Mouse (Mus musculus): ENCODE data around the gene Smpd1. TPM values are rescaled to one million over a fixed set of nuclear protein-coding genes. Genes with fewer than 3 reads are reported as not detected.

Smpd1 gene
- polyA plus RNA-seq, 1 experiment from 2014 or later = 47.8 TPM

DNA sequence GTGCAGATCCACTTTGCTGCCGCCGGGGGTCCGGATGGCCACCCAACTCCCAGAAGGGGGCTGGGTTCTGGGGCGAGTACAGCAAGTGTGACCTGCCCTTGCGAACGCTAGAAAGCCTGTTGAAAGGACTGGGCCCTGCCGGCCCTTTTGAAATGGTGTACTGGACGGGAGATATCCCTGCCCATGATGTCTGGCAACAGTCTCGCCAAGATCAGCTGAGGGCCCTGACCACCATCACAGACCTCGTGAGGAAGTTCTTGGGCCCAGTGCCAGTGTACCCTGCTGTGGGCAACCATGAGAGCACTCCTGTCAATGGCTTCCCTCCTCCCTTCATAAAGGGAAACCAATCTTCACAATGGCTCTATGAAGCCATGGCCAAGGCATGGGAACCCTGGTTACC lies 1.4 kb downstream of the Smpd1 start:
- 81% methylated on average over 10 of the region's 10 CpGs for whole genome bisulfite sequencing
- Histone ChIP-seq H3K27me3 (ENCODE audit: control insufficient read depth, insufficient read depth, low read depth, low read length) (no peaks in the 10 kb centered on the region), H3K36me3 (ENCODE audit: control insufficient read depth, insufficient read depth, low read length) (peaks cover 7% of the 10 kb centered on the region), H3K9me3 (ENCODE audit: control insufficient read depth, low read length) (no peaks in the 10 kb centered on the region), H3K4me3 (ENCODE audit: low read length) (no peak overlapping the region), H3K9ac (ENCODE audit: low read length) (no peak overlapping the region), H3K4me2 (ENCODE audit: low read depth, low read length) (no peak overlapping the region), H3K27ac (ENCODE audit: low read length) (no peak overlapping the region), H3K4me1 (replicated peaks; ENCODE audit: control insufficient read depth, insufficient read depth, low read length) (peaks cover 11% of the 10 kb centered on the region; the same call in 1 of the 2 replicates)
- no peak for ATAC-seq (ENCODE audit: low read depth)

DNA sequence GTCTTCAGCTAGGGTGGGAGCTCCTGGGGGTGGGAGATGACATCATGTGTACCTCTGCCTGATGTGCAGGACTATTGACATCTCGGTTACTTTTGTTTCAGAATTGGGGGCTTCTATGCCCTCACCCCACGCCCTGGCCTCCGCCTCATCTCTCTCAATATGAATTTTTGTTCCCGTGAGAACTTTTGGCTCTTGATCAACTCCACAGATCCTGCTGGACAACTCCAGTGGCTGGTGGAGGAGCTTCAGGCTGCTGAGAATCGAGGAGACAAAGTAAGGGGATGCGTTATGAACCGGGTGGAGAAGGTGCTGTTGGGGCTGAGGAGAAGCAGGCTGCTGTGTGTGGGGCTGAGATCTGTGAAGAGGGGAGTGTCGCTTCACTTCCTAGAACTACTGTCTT lies 2.2 kb downstream of the Smpd1 start:
- no peaks in the 10 kb centered on the region for H3K27me3 ChIP-seq (ENCODE audit: control insufficient read depth, insufficient read depth, low read depth, low read length)
- no peaks in the 10 kb centered on the region for H3K9me3 ChIP-seq (ENCODE audit: control insufficient read depth, low read length)
- H3K4me2 ChIP-seq (ENCODE audit: low read depth, low read length) = no peak overlapping the region
- peaks cover 7% of the 10 kb centered on the region for H3K36me3 ChIP-seq (ENCODE audit: control insufficient read depth, insufficient read depth, low read length)
- H3K4me3 ChIP-seq (ENCODE audit: low read length) = no peak overlapping the region
- ATAC-seq (ENCODE audit: low read depth) = no peak
- 75% methylated on average over 8 of the region's 8 CpGs for WGBS
- no peak overlapping the region for H3K27ac ChIP-seq (ENCODE audit: low read length)
- H3K4me1 ChIP-seq (replicated peaks; ENCODE audit: control insufficient read depth, insufficient read depth, low read length) = peaks cover 11% of the 10 kb centered on the region; the same call in 1 of the 2 replicates
- H3K9ac ChIP-seq (ENCODE audit: low read length) = no peak overlapping the region

DNA sequence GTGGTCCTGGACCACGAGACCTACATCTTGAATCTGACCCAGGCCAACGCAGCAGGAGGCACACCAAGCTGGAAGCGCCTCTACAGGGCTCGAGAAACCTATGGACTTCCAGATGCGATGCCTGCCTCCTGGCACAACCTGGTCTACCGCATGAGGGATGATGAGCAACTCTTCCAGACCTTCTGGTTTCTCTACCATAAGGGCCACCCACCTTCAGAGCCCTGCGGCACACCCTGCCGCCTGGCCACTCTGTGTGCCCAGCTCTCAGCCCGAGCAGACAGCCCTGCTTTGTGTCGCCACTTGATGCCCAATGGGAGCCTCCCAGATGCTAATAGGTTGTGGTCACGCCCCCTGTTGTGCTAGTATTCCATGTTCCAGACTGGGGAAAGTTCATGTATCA lies 3.5 kb downstream of the Smpd1 start:
- ATAC-seq (ENCODE audit: low read depth) = no peak
- H3K9me3 ChIP-seq (ENCODE audit: control insufficient read depth, low read length) = no peaks in the 10 kb centered on the region

DNA sequence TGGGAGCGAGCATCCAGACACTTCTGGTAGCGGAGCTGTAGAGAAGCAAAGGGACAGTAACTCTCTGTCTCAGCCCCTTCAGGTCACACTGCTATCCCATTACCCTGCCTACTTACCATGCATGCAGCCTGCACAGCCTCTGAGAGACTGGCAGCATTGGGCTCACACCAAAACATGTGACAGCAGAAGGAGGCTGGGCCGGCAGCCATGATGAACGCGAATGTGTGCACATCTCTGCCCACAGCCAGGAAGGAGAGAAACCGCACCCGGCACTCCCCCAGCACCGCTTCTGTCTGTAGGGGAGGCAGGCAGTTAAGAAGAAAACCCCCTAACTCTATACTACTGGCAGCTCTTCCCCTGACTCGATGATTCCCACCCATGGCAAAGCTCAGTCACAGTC lies 4.9 kb downstream of the Smpd1 start:
- no peaks in the 10 kb centered on the region for H3K9me3 ChIP-seq (ENCODE audit: control insufficient read depth, low read length)
- H3K4me1 ChIP-seq (replicated peaks; ENCODE audit: control insufficient read depth, insufficient read depth, low read length) = peaks cover 9% of the 10 kb centered on the region; the same call in 1 of the 2 replicates
- no peak overlapping the region for H3K27ac ChIP-seq (ENCODE audit: low read length)
- no peaks in the 10 kb centered on the region for H3K27me3 ChIP-seq (ENCODE audit: control insufficient read depth, insufficient read depth, low read depth, low read length)
- 84% methylated on average over 9 of the region's 9 CpGs for WGBS
- H3K9ac ChIP-seq (ENCODE audit: low read length) = no peak overlapping the region
- H3K4me3 ChIP-seq (ENCODE audit: low read length) = no peak overlapping the region
- peaks cover 7% of the 10 kb centered on the region for H3K36me3 ChIP-seq (ENCODE audit: control insufficient read depth, insufficient read depth, low read length)
- ATAC-seq (ENCODE audit: low read depth) = no peak
- H3K4me2 ChIP-seq (ENCODE audit: low read depth, low read length) = no peak overlapping the region

More for the DNA sequence above, 3.5 kb downstream of the Smpd1 start:
- H3K27me3 ChIP-seq (ENCODE audit: control insufficient read depth, insufficient read depth, low read depth, low read length) = no peaks in the 10 kb centered on the region
- no peak overlapping the region for H3K9ac ChIP-seq (ENCODE audit: low read length)
- H3K27ac ChIP-seq (ENCODE audit: low read length) = no peak overlapping the region
- no peak overlapping the region for H3K4me2 ChIP-seq (ENCODE audit: low read depth, low read length)
- peaks cover 7% of the 10 kb centered on the region for H3K36me3 ChIP-seq (ENCODE audit: control insufficient read depth, insufficient read depth, low read length)
- peaks cover 11% of the 10 kb centered on the region; the same call in 1 of the 2 replicates for H3K4me1 ChIP-seq (replicated peaks; ENCODE audit: control insufficient read depth, insufficient read depth, low read length)
- whole genome bisulfite sequencing = 79% methylated on average over 11 of the region's 11 CpGs
- no peak overlapping the region for H3K4me3 ChIP-seq (ENCODE audit: low read length)

DNA sequence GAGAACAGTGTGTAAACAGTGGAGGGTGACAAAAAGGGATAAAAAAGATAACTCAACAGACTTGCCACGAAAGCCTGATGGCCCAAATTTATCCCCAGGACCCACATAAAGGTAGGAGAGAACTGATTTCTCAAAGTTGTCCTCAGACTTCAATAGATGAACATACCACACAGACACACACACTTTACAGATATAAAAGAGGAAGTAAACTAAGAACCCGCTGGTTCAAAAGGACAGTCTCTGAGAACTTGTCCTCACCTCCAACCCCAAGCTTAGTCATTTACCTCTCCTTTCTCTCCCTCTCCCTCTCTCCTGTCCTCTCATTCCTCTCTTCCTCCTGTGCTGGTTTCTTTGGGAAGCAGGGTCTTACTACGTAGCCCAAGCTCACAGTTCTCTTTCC lies 8.2 kb downstream of the Smpd1 start:
- Histone ChIP-seq H3K36me3 (ENCODE audit: control insufficient read depth, insufficient read depth, low read length) (peaks cover 13% of the 10 kb centered on the region), H3K9me3 (ENCODE audit: control insufficient read depth, low read length) (no peaks in the 10 kb centered on the region), H3K9ac (ENCODE audit: low read length) (no peak overlapping the region), H3K27ac (ENCODE audit: low read length) (no peak overlapping the region), H3K4me3 (ENCODE audit: low read length) (no peak overlapping the region), H3K27me3 (ENCODE audit: control insufficient read depth, insufficient read depth, low read depth, low read length) (no peaks in the 10 kb centered on the region), H3K4me1 (replicated peaks; ENCODE audit: control insufficient read depth, insufficient read depth, low read length) (no peaks in the 10 kb centered on the region), H3K4me2 (ENCODE audit: low read depth, low read length) (no peak overlapping the region)
- WGBS = 88% methylated on average over 3 of the region's 3 CpGs
- no peak for ATAC-seq (ENCODE audit: low read depth)

DNA sequence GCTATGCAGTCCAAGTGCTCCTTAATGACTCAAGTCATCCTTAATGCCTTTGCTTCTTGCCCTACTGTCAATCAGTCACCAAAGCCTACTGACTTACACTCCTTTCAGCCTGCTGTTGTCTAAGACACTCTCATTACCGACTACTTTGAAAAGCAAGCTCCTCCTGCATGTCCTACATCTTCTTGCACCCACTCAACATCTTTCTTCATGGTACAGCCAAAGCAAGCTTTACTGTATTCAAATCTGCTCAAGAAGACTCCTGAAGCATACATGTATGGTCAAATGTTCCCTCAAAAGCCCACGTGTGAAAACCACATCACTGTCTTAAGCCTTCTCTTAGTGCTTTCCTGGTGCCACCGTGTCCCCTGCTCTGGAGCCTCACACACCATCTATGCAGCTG lies 9.2 kb downstream of the Smpd1 start:
- WGBS = 74% methylated on average over 3 of the region's 3 CpGs

DNA sequence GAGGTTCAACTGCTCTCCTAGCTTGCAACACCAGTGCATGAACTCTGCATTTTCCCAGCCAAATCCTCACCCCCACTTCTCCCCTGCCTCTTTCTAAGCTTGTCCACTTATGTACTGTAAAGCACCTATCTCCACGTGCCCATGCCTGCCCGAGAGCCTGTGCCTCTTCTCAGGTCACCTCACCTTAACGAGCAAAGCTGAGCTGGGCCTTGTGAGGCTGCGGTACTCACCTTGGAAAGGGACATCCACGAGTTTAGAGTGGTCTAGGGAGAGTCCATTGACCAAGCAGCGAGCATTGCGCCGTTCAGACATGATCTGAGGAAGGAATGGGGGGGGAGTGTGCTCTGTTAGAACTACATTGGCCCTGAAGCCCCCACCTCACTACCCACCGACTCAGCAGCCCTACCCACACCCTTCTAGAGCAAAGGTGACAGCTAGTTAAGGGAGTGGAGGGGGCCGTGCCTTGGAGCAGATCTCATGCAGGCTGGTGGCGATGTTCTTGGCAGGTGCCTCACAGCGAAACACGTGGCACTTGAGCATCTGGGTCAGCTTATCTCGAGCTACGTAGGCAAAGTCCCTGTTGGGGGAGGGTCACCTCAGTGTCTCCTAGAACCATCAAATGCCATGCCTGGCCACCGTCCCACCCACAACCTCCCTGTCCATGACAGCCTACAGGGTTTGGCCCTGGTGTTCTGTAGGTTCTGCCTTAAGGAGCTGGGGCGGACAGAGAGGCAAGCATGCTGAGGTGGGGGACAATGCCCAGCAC lies 11.1 kb downstream of the Smpd1 start:
- Histone ChIP-seq H3K9ac (ENCODE audit: low read length) (no peak overlapping the region), H3K36me3 (ENCODE audit: control insufficient read depth, insufficient read depth, low read length) (peaks cover 6% of the 10 kb centered on the region), H3K27ac (ENCODE audit: low read length) (no peak overlapping the region), H3K27me3 (ENCODE audit: control insufficient read depth, insufficient read depth, low read depth, low read length) (no peaks in the 10 kb centered on the region), H3K4me3 (ENCODE audit: low read length) (no peak overlapping the region), H3K4me1 (replicated peaks; ENCODE audit: control insufficient read depth, insufficient read depth, low read length) (no peaks in the 10 kb centered on the region), H3K9me3 (ENCODE audit: control insufficient read depth, low read length) (no peaks in the 10 kb centered on the region), H3K4me2 (ENCODE audit: low read depth, low read length) (no peak overlapping the region)
- 80% methylated on average over 17 of the region's 17 CpGs for WGBS
- ATAC-seq (ENCODE audit: low read depth) = peak; percentile 22; the same call in 1 of the 2 replicates

More for the DNA sequence above, 9.2 kb downstream of the Smpd1 start:
- Histone ChIP-seq H3K36me3 (ENCODE audit: control insufficient read depth, insufficient read depth, low read length) (peaks cover 8% of the 10 kb centered on the region), H3K9ac (ENCODE audit: low read length) (no peak overlapping the region), H3K4me1 (replicated peaks; ENCODE audit: control insufficient read depth, insufficient read depth, low read length) (no peaks in the 10 kb centered on the region), H3K9me3 (ENCODE audit: control insufficient read depth, low read length) (no peaks in the 10 kb centered on the region), H3K4me3 (ENCODE audit: low read length) (no peak overlapping the region), H3K27ac (ENCODE audit: low read length) (no peak overlapping the region), H3K27me3 (ENCODE audit: control insufficient read depth, insufficient read depth, low read depth, low read length) (no peaks in the 10 kb centered on the region), H3K4me2 (ENCODE audit: low read depth, low read length) (no peak overlapping the region)
- ATAC-seq (ENCODE audit: low read depth) = no peak

DNA sequence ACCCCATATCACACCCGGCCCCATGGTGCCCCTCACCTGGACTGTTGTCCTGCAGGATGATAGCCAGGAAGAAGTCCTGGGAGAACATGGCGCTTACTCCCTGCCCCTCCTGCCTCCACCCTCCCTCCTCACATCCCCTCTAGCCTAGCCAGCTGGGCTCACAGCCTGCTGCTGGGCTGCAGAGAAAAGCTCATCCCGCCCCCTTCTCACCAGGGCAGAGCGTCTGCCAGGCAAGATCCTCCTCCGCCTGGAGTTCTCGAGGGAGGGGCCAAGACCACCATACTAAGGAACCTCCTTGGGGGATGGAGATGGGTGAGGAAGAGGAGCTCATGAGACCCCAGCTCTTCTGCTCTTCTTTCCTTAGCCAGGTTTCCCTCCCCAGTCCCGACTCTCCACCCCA lies 14.4 kb downstream of the Smpd1 start:
- no peaks in the 10 kb centered on the region for H3K27me3 ChIP-seq (ENCODE audit: control insufficient read depth, insufficient read depth, low read depth, low read length)
- H3K9me3 ChIP-seq (ENCODE audit: control insufficient read depth, low read length) = no peaks in the 10 kb centered on the region
- WGBS = 32% methylated on average over 7 of the region's 7 CpGs
- no peaks in the 10 kb centered on the region for H3K4me1 ChIP-seq (replicated peaks; ENCODE audit: control insufficient read depth, insufficient read depth, low read length)
- no peak overlapping the region for H3K4me2 ChIP-seq (ENCODE audit: low read depth, low read length)
- peaks cover 6% of the 10 kb centered on the region for H3K36me3 ChIP-seq (ENCODE audit: control insufficient read depth, insufficient read depth, low read length)
- no peak overlapping the region for H3K9ac ChIP-seq (ENCODE audit: low read length)
- H3K4me3 ChIP-seq (ENCODE audit: low read length) = no peak overlapping the region
- ATAC-seq (ENCODE audit: low read depth) = no peak
- H3K27ac ChIP-seq (ENCODE audit: low read length) = no peak overlapping the region

DNA sequence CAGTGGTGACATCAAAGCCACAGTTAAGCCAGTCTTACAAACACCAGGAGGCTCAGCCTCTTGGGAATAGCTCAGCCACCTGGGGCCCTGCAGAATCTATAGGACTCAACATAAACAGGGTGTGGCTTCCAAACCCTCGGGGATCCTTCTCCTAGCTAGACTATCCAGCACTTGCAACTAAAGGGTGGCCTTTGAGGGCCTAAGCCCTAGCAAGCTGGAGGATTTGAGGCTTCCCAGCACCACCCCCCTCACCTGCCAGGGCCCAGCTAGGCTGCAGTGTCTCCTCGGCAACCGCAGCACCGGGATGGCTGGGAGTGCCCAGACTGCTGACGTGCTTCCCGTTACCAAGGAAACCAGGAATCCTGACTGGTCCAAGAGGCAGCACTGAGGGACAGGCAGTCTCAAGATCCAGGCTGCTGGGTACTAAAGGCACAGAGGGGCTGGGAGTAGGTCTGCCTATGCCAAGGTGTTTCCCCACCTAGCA lies 14.9 kb downstream of the Smpd1 start:
- H3K4me3 ChIP-seq (ENCODE audit: low read length) = no peak overlapping the region
- WGBS = 10% methylated on average over 6 of the region's 6 CpGs
- H3K27ac ChIP-seq (ENCODE audit: low read length) = no peak overlapping the region
- H3K4me1 ChIP-seq (replicated peaks; ENCODE audit: control insufficient read depth, insufficient read depth, low read length) = no peaks in the 10 kb centered on the region
- no peaks in the 10 kb centered on the region for H3K27me3 ChIP-seq (ENCODE audit: control insufficient read depth, insufficient read depth, low read depth, low read length)
- peaks cover 7% of the 10 kb centered on the region for H3K36me3 ChIP-seq (ENCODE audit: control insufficient read depth, insufficient read depth, low read length)
- H3K9me3 ChIP-seq (ENCODE audit: control insufficient read depth, low read length) = no peaks in the 10 kb centered on the region
- peak; percentile 64 for ATAC-seq (ENCODE audit: low read depth)
- no peak overlapping the region for H3K9ac ChIP-seq (ENCODE audit: low read length)
- H3K4me2 ChIP-seq (ENCODE audit: low read depth, low read length) = no peak overlapping the region

Data from lung, embryonic 16.5 days (tissue).